Mouse (Mus musculus): Measurements from ENCODE around the gene Ess2. TPM values are rescaled to one million over a fixed set of nuclear protein-coding genes. Genes with fewer than 3 reads are reported as not detected.

Ess2 gene
- polyA plus RNA-seq, 1 experiment from 2014 or later = 48.2 TPM

DNA sequence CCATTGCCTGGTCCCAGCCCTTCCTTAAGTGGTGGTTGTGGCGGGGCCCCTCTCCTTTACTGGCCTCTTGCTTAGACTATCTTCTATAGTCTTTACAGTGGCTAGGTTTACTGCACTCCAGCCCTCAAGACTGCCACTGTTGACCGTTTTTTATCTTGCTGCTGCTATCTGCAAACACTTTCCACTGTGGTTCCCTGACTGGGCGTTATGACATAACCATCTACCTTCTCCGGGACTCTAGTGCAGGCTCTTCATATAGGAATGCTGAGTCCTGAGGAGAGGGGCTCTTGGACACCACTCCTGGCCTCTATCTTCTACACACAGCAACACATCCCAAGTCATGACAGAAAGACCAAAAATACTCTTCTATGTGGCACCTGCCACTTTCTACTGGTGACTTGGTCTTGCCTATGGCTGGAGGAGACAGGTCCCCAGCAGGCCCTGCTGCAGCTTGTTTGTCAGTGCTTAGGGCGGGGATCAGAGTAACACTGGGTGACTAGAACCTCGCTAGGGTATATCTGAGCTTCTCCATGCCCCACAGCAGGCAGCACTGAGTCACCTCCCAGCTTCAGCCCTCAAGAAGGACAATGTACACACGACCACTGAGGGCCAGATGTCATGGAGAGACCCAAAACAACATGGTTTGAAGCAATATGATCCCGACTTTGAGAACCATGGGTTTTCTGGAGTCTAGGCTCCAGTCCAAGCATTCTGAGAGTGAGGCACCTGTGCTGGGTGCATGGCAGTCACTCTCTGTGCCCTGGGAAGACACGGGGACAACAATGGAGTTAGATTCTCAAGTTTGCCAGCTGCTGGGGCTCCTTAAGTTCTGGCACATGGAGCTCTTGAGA lies 22.7 kb upstream of the Ess2 start:
- no peak overlapping the region for H3K27ac ChIP-seq (replicated peaks)
- H3K27me3 ChIP-seq = 0 out of 2 replicates have a peak, but pooled peaks cover 6% of the 10 kb centered on the region
- H3K4me2 ChIP-seq = no peak overlapping the region
- no peak overlapping the region for H3K9ac ChIP-seq
- 76% methylated on average over 9 of the region's 9 CpGs for WGBS
- H3K4me3 ChIP-seq = no peak overlapping the region
- peaks cover 2% of the 10 kb centered on the region for H3K4me1 ChIP-seq (replicated peaks)
- ATAC-seq (ENCODE audit: low read depth) = no peak
- H3K36me3 ChIP-seq = no peaks in the 10 kb centered on the region
- H3K9me3 ChIP-seq = no peaks in the 10 kb centered on the region

DNA sequence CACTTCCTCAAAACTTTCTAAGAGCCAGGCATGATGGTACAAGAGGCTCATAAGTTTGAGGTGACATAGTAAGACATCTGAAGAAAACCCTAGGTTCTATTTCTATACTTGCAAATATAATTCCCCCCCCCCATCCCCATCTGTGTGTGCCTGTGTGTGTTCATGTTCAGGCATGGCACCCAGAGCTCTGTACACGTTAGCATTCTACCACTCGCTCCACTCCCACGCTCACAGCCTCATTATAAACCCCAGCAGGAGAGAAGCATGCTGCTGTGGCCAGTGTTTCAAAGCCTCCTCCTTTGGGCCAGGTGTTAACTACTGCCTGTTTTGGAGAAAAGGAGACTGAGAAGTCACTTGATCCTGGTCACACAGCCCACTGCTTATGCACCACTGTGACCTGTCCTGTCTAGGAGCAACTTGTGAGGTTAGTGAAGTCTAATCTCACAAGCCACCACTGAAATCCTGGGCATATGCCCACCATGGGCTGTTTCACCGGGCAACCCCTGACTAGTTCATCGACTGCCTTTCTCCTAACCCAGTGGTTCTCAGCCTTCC lies 20.8 kb upstream of the Ess2 start:
- no peaks in the 10 kb centered on the region for H3K36me3 ChIP-seq
- ATAC-seq (ENCODE audit: low read depth) = no peak
- H3K4me3 ChIP-seq = no peak overlapping the region
- 0 out of 2 replicates have a peak, but pooled peaks cover 2% of the 10 kb centered on the region for H3K27me3 ChIP-seq
- no peaks in the 10 kb centered on the region for H3K9me3 ChIP-seq
- H3K4me1 ChIP-seq (replicated peaks) = peaks cover 11% of the 10 kb centered on the region
- H3K27ac ChIP-seq (replicated peaks) = no peak overlapping the region
- no peak overlapping the region for H3K4me2 ChIP-seq
- H3K9ac ChIP-seq = no peak overlapping the region
- 75% methylated on average over 5 of the region's 5 CpGs for WGBS

DNA sequence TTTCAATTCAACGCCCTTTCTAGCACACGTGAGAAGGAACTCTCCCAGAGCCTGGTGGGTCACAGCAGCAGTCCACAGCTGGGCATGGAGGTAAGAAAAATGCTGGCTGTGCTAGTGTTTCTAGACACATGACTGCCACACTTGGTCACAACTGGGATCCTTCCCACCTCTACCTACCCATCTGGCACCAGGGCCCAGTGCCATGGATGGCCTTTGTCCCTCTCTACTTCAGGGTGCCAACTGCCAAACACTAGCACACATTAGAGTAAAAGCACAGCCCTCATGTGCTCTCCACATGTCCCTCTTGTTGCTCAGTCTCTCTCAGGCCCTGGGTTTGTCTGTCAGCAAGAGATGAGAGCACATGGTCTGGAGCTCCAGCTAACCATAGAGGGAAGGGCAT lies 18.5 kb upstream of the Ess2 start:
- no peak for ATAC-seq (ENCODE audit: low read depth)
- 45% methylated on average over 2 of the region's 2 CpGs for WGBS

DNA sequence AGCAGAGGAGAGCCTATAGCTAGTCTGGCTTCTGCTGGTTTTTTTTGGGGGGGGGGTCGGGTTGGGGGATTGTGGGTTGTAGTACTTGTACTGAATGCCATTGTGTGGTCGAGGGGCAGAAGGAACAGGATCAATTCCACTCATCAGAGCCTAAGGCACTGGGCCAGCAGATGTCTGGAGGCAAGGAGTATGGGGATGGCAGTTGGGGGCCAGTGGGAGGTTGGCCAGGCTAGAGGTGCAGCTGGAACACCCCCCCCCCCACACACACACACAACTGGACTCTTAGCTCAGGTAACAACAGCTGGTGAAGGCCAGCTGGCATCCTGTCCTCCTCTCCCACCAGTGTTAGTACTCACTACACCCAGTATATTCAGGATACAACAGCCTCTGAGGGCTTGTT lies 18.1 kb upstream of the Ess2 start:
- no peaks in the 10 kb centered on the region for H3K27me3 ChIP-seq
- H3K36me3 ChIP-seq = peaks cover 19% of the 10 kb centered on the region
- H3K4me3 ChIP-seq = no peak overlapping the region
- H3K9ac ChIP-seq = peak overlapping the region; percentile 93; the same call in 1 of the 2 replicates
- H3K9me3 ChIP-seq = no peaks in the 10 kb centered on the region
- H3K27ac ChIP-seq (replicated peaks) = peak overlapping the region; percentile 90
- 6% methylated on average over 2 of the region's 2 CpGs for WGBS
- peak overlapping the region; percentile 89 for H3K4me2 ChIP-seq
- H3K4me1 ChIP-seq (replicated peaks) = peaks cover 26% of the 10 kb centered on the region
- ATAC-seq (ENCODE audit: low read depth) = peak; percentile 3; the same call in 1 of the 2 replicates

More for the DNA sequence above, 18.5 kb upstream of the Ess2 start:
- no peak overlapping the region for H3K4me3 ChIP-seq
- peaks cover 18% of the 10 kb centered on the region for H3K36me3 ChIP-seq
- H3K9ac ChIP-seq = no peak overlapping the region
- H3K4me2 ChIP-seq = no peak overlapping the region
- H3K27me3 ChIP-seq = no peaks in the 10 kb centered on the region
- H3K4me1 ChIP-seq (replicated peaks) = peaks cover 26% of the 10 kb centered on the region
- H3K27ac ChIP-seq (replicated peaks) = 0 out of 2 replicates have a peak overlapping the region, but pooled peaks have one; percentile 90
- H3K9me3 ChIP-seq = no peaks in the 10 kb centered on the region

DNA sequence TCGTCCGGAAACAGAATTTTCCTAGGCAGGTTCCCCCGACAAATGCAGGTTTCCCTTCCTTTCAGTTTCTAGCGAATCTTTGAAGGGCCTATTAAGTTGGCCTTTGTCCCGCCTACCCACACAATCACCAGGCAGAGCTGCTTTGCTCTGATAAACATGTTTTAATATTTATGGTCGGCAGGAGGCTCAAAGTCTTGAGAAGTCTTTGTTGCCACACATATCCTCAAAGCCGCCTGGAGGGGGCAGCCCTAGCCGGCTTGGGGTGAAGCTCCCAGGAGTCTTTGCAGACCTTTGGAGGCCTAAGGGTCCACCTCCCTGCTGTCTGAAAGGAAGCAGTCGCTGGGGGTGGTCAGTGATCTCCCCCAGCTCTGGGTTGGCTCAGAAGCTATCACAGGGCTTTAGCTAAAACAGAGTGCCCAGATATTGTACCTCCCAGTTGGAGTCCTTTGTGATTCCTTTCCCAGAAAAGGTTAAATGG lies 17.5 kb upstream of the Ess2 start:
- under 1% methylated on average over 9 of the region's 9 CpGs for WGBS
- no peaks in the 10 kb centered on the region for H3K9me3 ChIP-seq
- H3K36me3 ChIP-seq = peaks cover 19% of the 10 kb centered on the region
- ATAC-seq (ENCODE audit: low read depth) = peak; percentile 42
- H3K4me2 ChIP-seq = peak overlapping the region; percentile 89
- H3K9ac ChIP-seq = peak overlapping the region; percentile 93
- H3K27ac ChIP-seq (replicated peaks) = peak overlapping the region; percentile 90
- H3K4me3 ChIP-seq = peak overlapping the region; percentile 86
- peaks cover 26% of the 10 kb centered on the region for H3K4me1 ChIP-seq (replicated peaks)
- no peaks in the 10 kb centered on the region for H3K27me3 ChIP-seq

DNA sequence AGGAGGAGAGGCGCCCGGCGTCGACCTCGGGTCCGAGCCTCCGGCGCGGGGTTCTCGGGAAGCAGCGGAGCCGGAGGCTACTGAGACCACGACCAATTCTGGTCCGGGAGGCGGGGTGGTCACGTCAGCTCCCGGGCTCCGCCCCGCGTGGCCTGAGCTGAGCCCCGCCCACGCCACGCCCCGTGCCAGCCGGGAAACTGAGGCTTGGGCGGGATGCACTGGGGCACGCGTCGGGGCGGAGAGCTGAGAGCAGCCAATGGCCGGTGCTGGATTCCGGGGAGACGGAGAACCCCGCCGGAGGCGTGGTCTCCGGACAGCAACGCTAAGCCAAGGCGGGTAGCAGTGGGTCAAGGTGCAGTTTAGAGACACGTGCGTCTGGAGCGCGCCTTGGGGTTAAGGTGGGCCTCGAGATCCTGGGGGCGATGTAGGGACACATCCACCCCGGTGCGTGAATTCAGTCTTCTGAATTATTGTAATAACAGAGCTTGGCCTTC lies 17.0 kb upstream of the Ess2 start, which contains the start of gene Slc25a1:
Gene Slc25a1, minus strand, starts transcription at position 133 of the 494 bp plus-strand sequence.
- peak within 1 kb of the TSS; percentile 93 for H3K9ac ChIP-seq
- peaks cover 19% of the 10 kb centered on the region for H3K36me3 ChIP-seq
- peak within 1 kb of the TSS; percentile 86 for H3K4me3 ChIP-seq
- no peaks in the 10 kb centered on the region for H3K9me3 ChIP-seq
- WGBS = under 1% methylated on average over 47 of the region's 47 CpGs
- H3K4me1 ChIP-seq (replicated peaks) = peaks cover 31% of the 10 kb centered on the region
- H3K27me3 ChIP-seq = no peaks in the 10 kb centered on the region
- H3K4me2 ChIP-seq = peak within 1 kb of the TSS; percentile 89
- peak; percentile 83 for ATAC-seq (ENCODE audit: low read depth)
- peak within 1 kb of the TSS; percentile 90 for H3K27ac ChIP-seq (replicated peaks)

DNA sequence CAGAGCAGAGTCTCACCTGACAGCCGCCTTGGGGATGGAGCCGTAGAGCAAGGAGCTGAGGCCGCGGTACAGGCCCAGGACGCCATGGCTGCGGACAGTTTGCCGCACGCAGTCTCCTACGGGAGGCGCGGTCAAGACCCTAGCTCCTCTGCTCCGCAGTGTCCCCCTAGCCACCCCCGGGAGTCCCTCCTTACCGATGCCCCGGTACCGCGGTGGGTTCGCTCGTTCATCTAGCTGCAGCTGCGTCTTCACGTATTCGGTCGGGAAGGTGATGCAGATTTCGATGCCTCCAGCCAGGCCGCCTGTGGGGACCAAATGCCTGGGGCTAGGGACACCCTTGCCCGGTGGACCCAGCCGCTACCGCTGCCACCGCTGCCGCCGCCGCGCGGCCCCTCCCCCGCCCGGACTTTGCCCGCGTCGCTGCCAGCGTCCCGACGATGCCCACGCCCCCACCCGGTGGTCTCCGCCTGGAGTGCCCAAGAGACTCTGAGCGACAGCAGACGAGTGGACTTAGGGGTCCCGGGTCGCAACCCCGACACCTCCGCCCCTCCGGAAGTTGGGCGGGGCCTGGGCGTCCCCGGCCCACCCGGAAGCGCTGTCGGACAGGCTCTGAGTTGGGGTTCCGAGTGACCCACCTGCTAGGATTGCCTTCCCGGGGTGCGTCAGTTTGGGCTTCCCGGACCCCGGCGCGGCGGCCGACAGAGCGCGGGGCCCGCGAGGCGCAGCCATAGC lies 16.4 kb upstream of the Ess2 start:
- no peaks in the 10 kb centered on the region for H3K27me3 ChIP-seq
- WGBS = under 1% methylated on average over 72 of the region's 72 CpGs
- H3K9me3 ChIP-seq = no peaks in the 10 kb centered on the region
- peak overlapping the region; percentile 89 for H3K4me2 ChIP-seq
- H3K27ac ChIP-seq (replicated peaks) = peak overlapping the region; percentile 90
- H3K36me3 ChIP-seq = peaks cover 19% of the 10 kb centered on the region
- ATAC-seq (ENCODE audit: low read depth) = peak; percentile 49
- H3K4me1 ChIP-seq (replicated peaks) = peaks cover 37% of the 10 kb centered on the region
- H3K4me3 ChIP-seq = peak overlapping the region; percentile 86
- H3K9ac ChIP-seq = peak overlapping the region; percentile 93

DNA sequence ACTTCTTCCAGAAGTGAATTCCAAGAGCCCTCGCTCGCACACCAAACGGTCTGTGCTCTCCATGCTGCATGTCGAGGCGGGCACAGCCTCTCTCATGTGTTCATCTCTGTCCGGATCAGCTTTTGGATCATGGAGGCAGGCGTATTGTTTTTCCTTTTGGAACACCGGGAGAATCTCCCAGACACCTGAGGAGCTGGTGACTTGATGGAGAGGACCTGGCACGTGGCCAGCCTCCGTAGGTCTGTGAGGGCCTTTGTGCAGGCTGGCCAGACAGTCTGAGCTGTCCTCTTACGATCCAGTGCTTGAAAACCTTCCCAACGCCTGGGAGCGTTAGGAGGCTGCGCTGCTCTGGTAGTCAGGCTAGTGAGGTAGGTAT lies 11.0 kb upstream of the Ess2 start:
- peaks cover 37% of the 10 kb centered on the region for H3K27me3 ChIP-seq
- H3K9ac ChIP-seq = peak overlapping the region; percentile 92
- peaks cover 19% of the 10 kb centered on the region for H3K36me3 ChIP-seq
- peak; percentile 26 for ATAC-seq (ENCODE audit: low read depth)
- H3K9me3 ChIP-seq = no peaks in the 10 kb centered on the region
- H3K4me1 ChIP-seq (replicated peaks) = peaks cover 47% of the 10 kb centered on the region
- peak overlapping the region; percentile 84 for H3K4me3 ChIP-seq
- peak overlapping the region; percentile 98 for H3K4me2 ChIP-seq
- H3K27ac ChIP-seq (replicated peaks) = peak overlapping the region; percentile 89
- WGBS = under 1% methylated on average over 14 of the region's 14 CpGs

DNA sequence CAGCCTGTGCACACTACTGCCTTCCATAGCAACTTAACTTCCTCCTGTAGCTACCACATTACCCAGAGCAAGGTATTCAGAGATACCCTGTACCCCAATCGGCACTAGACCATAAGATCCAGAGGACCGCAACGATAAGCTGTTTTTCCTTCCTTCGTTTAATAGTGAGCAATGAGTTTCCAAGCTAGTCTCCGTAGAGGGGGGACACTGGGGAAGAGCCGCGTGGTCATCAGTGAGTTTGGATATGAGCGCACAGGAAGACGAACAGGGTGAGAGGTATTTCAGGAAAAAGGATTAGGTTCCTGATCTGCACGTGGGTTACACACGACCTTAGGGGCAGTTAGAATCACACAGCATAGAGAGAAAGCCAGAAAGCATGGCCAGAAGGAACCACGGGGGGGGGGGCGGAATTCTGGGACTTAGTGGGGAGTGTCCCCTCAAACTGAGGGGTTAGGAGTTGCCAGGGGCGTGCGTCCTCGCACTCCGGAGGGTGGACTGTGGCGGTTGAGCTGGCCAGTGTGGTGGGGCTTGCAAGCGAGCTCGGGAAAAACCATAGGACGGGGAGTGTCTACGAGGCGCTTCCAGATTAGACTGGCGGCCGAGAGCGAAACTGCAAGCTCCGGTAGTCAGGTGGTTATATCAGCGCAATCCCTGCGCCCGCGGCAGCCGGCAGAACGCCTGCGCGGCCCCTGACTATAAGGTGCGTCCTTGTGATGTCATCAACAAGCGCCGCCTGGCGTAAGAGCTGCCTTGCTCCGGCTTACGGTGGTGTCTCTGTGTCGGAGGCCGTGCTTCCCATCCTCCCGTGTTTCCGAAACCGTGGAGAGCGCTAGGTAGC lies 10.4 kb upstream of the Ess2 start:
- Histone ChIP-seq H3K4me2 (peak overlapping the region; percentile 98), H3K4me1 (replicated peaks) (peaks cover 41% of the 10 kb centered on the region), H3K9me3 (no peaks in the 10 kb centered on the region), H3K27me3 (peaks cover 43% of the 10 kb centered on the region), H3K9ac (peak overlapping the region; percentile 92), H3K36me3 (peaks cover 19% of the 10 kb centered on the region), H3K4me3 (peak overlapping the region; percentile 84), H3K27ac (replicated peaks) (peak overlapping the region; percentile 92)
- 2% methylated on average over 46 of the region's 47 CpGs for WGBS
- ATAC-seq (ENCODE audit: low read depth) = peak; percentile 96

DNA sequence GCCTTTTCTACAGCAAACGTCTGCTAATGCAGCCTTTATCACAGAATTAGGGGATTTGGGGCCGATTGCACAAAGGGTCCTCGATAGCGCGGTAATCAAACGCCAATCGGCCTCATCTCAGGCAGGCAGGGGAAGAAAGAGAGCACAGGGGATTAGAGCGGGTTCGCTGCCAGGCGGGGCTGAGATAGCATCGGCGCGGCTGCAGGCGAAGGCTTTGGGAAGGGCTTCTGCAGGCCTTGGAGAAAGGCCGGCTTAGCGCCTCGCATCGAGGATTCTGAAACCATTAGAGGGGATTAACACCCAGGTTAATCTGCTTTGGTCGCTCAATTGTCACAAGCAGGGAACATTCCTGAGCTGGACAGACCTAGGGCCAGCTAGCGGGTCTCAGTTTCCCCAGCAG lies 9.4 kb upstream of the Ess2 start:
- no peaks in the 10 kb centered on the region for H3K9me3 ChIP-seq
- peak overlapping the region; percentile 98 for H3K4me2 ChIP-seq
- H3K9ac ChIP-seq = peak overlapping the region; percentile 92
- H3K4me1 ChIP-seq (replicated peaks) = peaks cover 31% of the 10 kb centered on the region
- H3K27ac ChIP-seq (replicated peaks) = no peak overlapping the region
- WGBS = 12% methylated on average over 20 of the region's 20 CpGs
- no peak overlapping the region for H3K4me3 ChIP-seq
- peaks cover 11% of the 10 kb centered on the region for H3K36me3 ChIP-seq
- peaks cover 52% of the 10 kb centered on the region for H3K27me3 ChIP-seq
- ATAC-seq (ENCODE audit: low read depth) = no peak

Measured in neural tube, embryonic 13.5 days (tissue).